In genomic region chr3:131734226-131734625, GRCm38 (mm10) we compare ENCODE assay signal across 17 mouse cellular contexts.
A peak's percentile ranks its signal among the peaks of the same experiment; 100 is the strongest.
DNase-seq lines count a peak whose midpoint lies in the region; ATAC-seq lines count a peak whose summit lies in the region.
"Had no signal": no experiment of that assay in that cellular context is flagged by ENCODE, and none has a peak within 500 bp of the region (broad histone marks: within the 10 kb centered on the region; RNA-seq: fewer than 3 reads in every experiment).

No protein-coding gene starts in this region.

- peak; percentile 67; the same call in 1 of the 2 replicates for ATAC-seq in lung, embryonic 15.5 days (ENCODE audit: borderline replicate concordance, extremely low read depth, low FRiP score, low TSS enrichment)
- ATAC-seq: forebrain, embryonic 13.5 days; midbrain, embryonic 13.5 days had no signal

- WGBS in lung, embryonic 15.5 days: 65% methylated on average over 6 of the region's 6 CpGs

- H3K9me3 ChIP-seq in lung, embryonic 15.5 days: no peaks in the 10 kb centered on the region
- H3K9me3 ChIP-seq: forebrain, embryonic 13.5 days; hindbrain, embryonic 12.5 days; midbrain, embryonic 13.5 days had no signal

- no peak overlapping the region for H3K4me3 ChIP-seq in lung, embryonic 15.5 days
- H3K4me3 ChIP-seq: forebrain, embryonic 13.5 days; hindbrain, embryonic 12.5 days; midbrain, embryonic 13.5 days; myocyte had no signal

- H3K27ac ChIP-seq in lung, embryonic 15.5 days: no peak overlapping the region
- H3K27ac ChIP-seq: forebrain, embryonic 13.5 days; hindbrain, embryonic 12.5 days; midbrain, embryonic 13.5 days had no signal

- no peak overlapping the region for H3K9ac ChIP-seq in lung, embryonic 15.5 days
- H3K9ac ChIP-seq: forebrain, embryonic 13.5 days; hindbrain, embryonic 12.5 days; midbrain, embryonic 13.5 days had no signal

- H3K4me1 ChIP-seq in lung, embryonic 15.5 days: no peaks in the 10 kb centered on the region
- H3K4me1 ChIP-seq: forebrain, embryonic 13.5 days; hindbrain, embryonic 12.5 days; midbrain, embryonic 13.5 days had no signal

- H3K4me2 ChIP-seq in lung, embryonic 15.5 days: no peak overlapping the region
- H3K4me2 ChIP-seq: forebrain, embryonic 13.5 days; hindbrain, embryonic 12.5 days; midbrain, embryonic 13.5 days had no signal

- no peaks in the 10 kb centered on the region for H3K36me3 ChIP-seq in lung, embryonic 15.5 days
- H3K36me3 ChIP-seq: hindbrain, embryonic 12.5 days; midbrain, embryonic 13.5 days had no signal

- H3K27me3 ChIP-seq in lung, embryonic 15.5 days: no peaks in the 10 kb centered on the region
- H3K27me3 ChIP-seq: forebrain, embryonic 13.5 days; hindbrain, embryonic 12.5 days; midbrain, embryonic 13.5 days had no signal

- DNase-seq in heart, adult 8-10 months (ENCODE audit: low spot score): peak; percentile 2
- no peak for DNase-seq in heart, postnatal 4 days
- DNase-seq in NIH3T3 (ENCODE audit: low read depth): peak; percentile 17
- peak; percentile 34 to 39 for DNase-seq in adrenal gland, postnatal 36 days
- no peak for DNase-seq in retina, postnatal 1 day
- no peak for DNase-seq in testis, postnatal 10 days (ENCODE audit: low spot score)
- DNase-seq in left cerebral cortex, adult 8-10 months (ENCODE audit: low spot score in 2 of 2): no peak
- DNase-seq: B cell, adult 2 months; cerebellum, adult 11-12 months; layer of hippocampus, adult 9-11 months; liver; right cerebral cortex, postnatal 25 days had no signal

Comparison
In these comparisons a context has a peak if more than half of its experiments do, and no peak if none do; other contexts are left out.
1. DNase-seq: peak in heart, adult 8-10 months (single experiment), NIH3T3 (single experiment) and adrenal gland, postnatal 36 days (2 of 2); none in heart, postnatal 4 days (single experiment), retina, postnatal 1 day (single experiment), testis, postnatal 10 days (single experiment) and left cerebral cortex, adult 8-10 months (0 of 2).